Mouse (Mus musculus) G1E (cell line): ENCODE results near the gene Prkar2b.

ENCODE experiments used
- CTCF ChIP-seq: IDR thresholded peaks from 2 replicates; pipeline ENCODE4 v1.5.1; 2012; ENCODE audit warnings: low read depth, low read length, inconsistent platforms, mixed read lengths
- GATA1 ChIP-seq: IDR thresholded peaks from 2 replicates; pipeline ENCODE4 v1.6.1; 2012; ENCODE audit warnings: borderline replicate concordance, low read length, inconsistent platforms, mixed read lengths
- GATA2 ChIP-seq: IDR thresholded peaks from 2 replicates; pipeline ENCODE4 v1.6.1; 2012; ENCODE audit warnings: low read depth, low read length, inconsistent platforms, borderline replicate concordance
- POLR2AphosphoS5 ChIP-seq: IDR thresholded peaks from 2 replicates; pipeline ENCODE4 v1.6.1; 2012; ENCODE audit warnings: low read depth, low read length, inconsistent platforms; ENCODE audit not compliant: insufficient replicate concordance
- TAL1 ChIP-seq: conservative IDR thresholded peaks from 2 replicates; pipeline ENCODE4 v1.6.1; 2012; ENCODE audit warnings: low read depth, low read length, inconsistent platforms, mixed read lengths

GRCm38 (mm10) chr12:31983769-31984168 is 77.3 kb downstream of the Prkar2b start:
- TF ChIP-seq CTCF (no peak), GATA1 (no peak), POLR2AphosphoS5 (no peak), TAL1 (no peak), GATA2 (no peak)
